ENCODE assay signal across 17 mouse cellular contexts in the genomic region with DNA sequence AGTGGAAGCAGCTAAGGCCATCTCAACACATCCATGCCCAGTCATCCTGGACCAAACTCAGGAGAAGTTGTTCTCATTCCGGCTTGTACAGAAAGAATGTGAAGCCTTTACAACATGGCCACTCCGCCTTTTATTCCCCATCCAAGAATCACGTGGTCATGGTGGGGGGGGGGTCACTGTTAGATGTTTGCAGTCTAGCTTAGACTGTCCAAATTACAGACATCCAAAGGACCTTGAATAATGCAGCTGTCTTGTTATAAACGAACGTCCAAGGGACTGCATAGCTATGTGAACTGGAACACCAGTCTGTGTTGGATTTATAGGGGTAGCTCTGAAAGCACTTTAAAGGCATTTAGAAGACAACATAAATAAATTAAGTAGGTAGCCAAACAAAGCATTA.
"Had no signal": no experiment of that assay in that cellular context is flagged by ENCODE, and none has a peak within 500 bp of the region (broad histone marks: within the 10 kb centered on the region; RNA-seq: fewer than 3 reads in every experiment).

No protein-coding gene starts in this region.

- H3K27ac ChIP-seq: hindbrain, embryonic 15.5 days; limb, embryonic 12.5 days; limb, embryonic 15.5 days; liver, embryonic 14.5 days; macrophage; midbrain, embryonic 13.5 days; neural tube, embryonic 12.5 days; neural tube, embryonic 15.5 days had no signal

- H3K36me3 ChIP-seq: hindbrain, embryonic 15.5 days; limb, embryonic 12.5 days; limb, embryonic 15.5 days; midbrain, embryonic 13.5 days; neural tube, embryonic 12.5 days; neural tube, embryonic 15.5 days had no signal

- H3K9ac ChIP-seq: hindbrain, embryonic 15.5 days; limb, embryonic 12.5 days; limb, embryonic 15.5 days; liver, embryonic 14.5 days; liver, postnatal 0 days; lung, embryonic 14.5 days; midbrain, embryonic 13.5 days; neural tube, embryonic 12.5 days; neural tube, embryonic 15.5 days had no signal

- DNase-seq: kidney, postnatal 25 days; layer of hippocampus, adult 9-11 months; liver, postnatal 0 days; thymus, adult 18-20 months; thymus, postnatal 36 days had no signal

- H3K4me2 ChIP-seq: hindbrain, embryonic 15.5 days; limb, embryonic 12.5 days; limb, embryonic 15.5 days; liver, embryonic 11.5 days; lung, embryonic 14.5 days; midbrain, embryonic 13.5 days; neural tube, embryonic 12.5 days; neural tube, embryonic 15.5 days had no signal

- H3K27me3 ChIP-seq: hindbrain, embryonic 15.5 days; limb, embryonic 12.5 days; limb, embryonic 15.5 days; midbrain, embryonic 13.5 days; neural tube, embryonic 12.5 days; neural tube, embryonic 15.5 days had no signal

- H3K9me3 ChIP-seq: hindbrain, embryonic 15.5 days; limb, embryonic 12.5 days; limb, embryonic 15.5 days; midbrain, embryonic 13.5 days; neural tube, embryonic 12.5 days; neural tube, embryonic 15.5 days had no signal

- H3K4me3 ChIP-seq: hindbrain, embryonic 15.5 days; limb, embryonic 12.5 days; limb, embryonic 15.5 days; midbrain, embryonic 13.5 days; neural tube, embryonic 12.5 days; neural tube, embryonic 15.5 days had no signal

- H3K4me1 ChIP-seq: neural tube, embryonic 12.5 days had no signal

- ATAC-seq: intestine, postnatal 0 days; liver, postnatal 0 days; lung, postnatal 0 days; midbrain, embryonic 13.5 days had no signal
